Mouse (Mus musculus): ENCODE results near the gene Dcxr. TPM values are rescaled to one million over a fixed set of nuclear protein-coding genes. Genes with fewer than 3 reads are reported as not detected.

Dcxr gene
- polyA plus RNA-seq, 2 experiments: 18.5 to 21.8 TPM

GRCm38 (mm10) chr11:120747974-120748373 lies 20.9 kb upstream of the Dcxr start:
- DNase-seq (ENCODE audit: low spot score): no peak
- no peak for ATAC-seq (ENCODE audit: low FRiP score, low read depth)
- WGBS: 39% methylated on average over 4 of the region's 4 CpGs
- no peaks in the 10 kb centered on the region for H3K4me1 ChIP-seq (ENCODE audit: control insufficient read depth, insufficient read depth, low read length)
- no peaks in the 10 kb centered on the region for H3K36me3 ChIP-seq (ENCODE audit: control insufficient read depth, insufficient read depth, low read length)
- H3K9ac ChIP-seq (ENCODE audit: low read depth, low read length, severe bottlenecking): no peak overlapping the region
- H3K4me3 ChIP-seq (replicated peaks; ENCODE audit: low read length): no peak overlapping the region
- TF ChIP-seq POLR2A (IDR thresholded peaks at IDR 0.05; ENCODE audit: borderline replicate concordance, extremely low read depth, insufficient read depth, insufficient read length): no peak
- no peak overlapping the region for H3K4me2 ChIP-seq (replicated peaks; ENCODE audit: low read depth, low read length, severe bottlenecking)
- no peaks in the 10 kb centered on the region for H3K9me3 ChIP-seq (ENCODE audit: control insufficient read depth, low read length)
- H3K27ac ChIP-seq (replicated peaks; ENCODE audit: low read depth, low read length): no peak overlapping the region
- H3K27me3 ChIP-seq (ENCODE audit: control insufficient read depth, insufficient read depth, low read length): no peaks in the 10 kb centered on the region

- H3K36me3 ChIP-seq (ENCODE audit: control insufficient read depth, insufficient read depth, low read length): no peaks in the 10 kb centered on the region
- no peak overlapping the region for H3K9ac ChIP-seq (ENCODE audit: low read depth, low read length, severe bottlenecking)
- TF ChIP-seq POLR2A (IDR thresholded peaks at IDR 0.05; ENCODE audit: borderline replicate concordance, extremely low read depth, insufficient read depth, insufficient read length): no peak
- ATAC-seq (ENCODE audit: low FRiP score, low read depth) (no peak), DNase-seq (ENCODE audit: low spot score) (no peak)
- no peak overlapping the region for H3K4me3 ChIP-seq (replicated peaks; ENCODE audit: low read length)
- H3K27me3 ChIP-seq (ENCODE audit: control insufficient read depth, insufficient read depth, low read length): no peaks in the 10 kb centered on the region
- 67% methylated on average over 7 of the region's 7 CpGs for WGBS
- H3K9me3 ChIP-seq (ENCODE audit: control insufficient read depth, low read length): no peaks in the 10 kb centered on the region
- H3K27ac ChIP-seq (replicated peaks; ENCODE audit: low read depth, low read length): no peak overlapping the region
- no peak overlapping the region for H3K4me2 ChIP-seq (replicated peaks; ENCODE audit: low read depth, low read length, severe bottlenecking)
- no peaks in the 10 kb centered on the region for H3K4me1 ChIP-seq (ENCODE audit: control insufficient read depth, insufficient read depth, low read length)
Observed at GRCm38 (mm10) chr11:120744121-120744701, 17.1 kb upstream of the Dcxr start.

GRCm38 (mm10) chr11:120740981-120741380 lies 13.9 kb upstream of the Dcxr start:
- H3K4me1 ChIP-seq (ENCODE audit: control insufficient read depth, insufficient read depth, low read length): no peaks in the 10 kb centered on the region
- DNase-seq (ENCODE audit: low spot score) (no peak), ATAC-seq (ENCODE audit: low FRiP score, low read depth) (no peak)
- no peaks in the 10 kb centered on the region for H3K27me3 ChIP-seq (ENCODE audit: control insufficient read depth, insufficient read depth, low read length)
- no peak for TF ChIP-seq POLR2A (IDR thresholded peaks at IDR 0.05; ENCODE audit: borderline replicate concordance, extremely low read depth, insufficient read depth, insufficient read length)
- 89% methylated on average over 5 of the region's 5 CpGs for WGBS
- no peak overlapping the region for H3K27ac ChIP-seq (replicated peaks; ENCODE audit: low read depth, low read length)
- H3K9me3 ChIP-seq (ENCODE audit: control insufficient read depth, low read length): no peaks in the 10 kb centered on the region
- H3K36me3 ChIP-seq (ENCODE audit: control insufficient read depth, insufficient read depth, low read length): no peaks in the 10 kb centered on the region
- H3K4me2 ChIP-seq (replicated peaks; ENCODE audit: low read depth, low read length, severe bottlenecking): no peak overlapping the region
- no peak overlapping the region for H3K4me3 ChIP-seq (replicated peaks; ENCODE audit: low read length)
- H3K9ac ChIP-seq (ENCODE audit: low read depth, low read length, severe bottlenecking): no peak overlapping the region

- Histone ChIP-seq H3K9me3 (ENCODE audit: control insufficient read depth, low read length) (no peaks in the 10 kb centered on the region), H3K4me3 (replicated peaks; ENCODE audit: low read length) (no peak overlapping the region), H3K4me2 (replicated peaks; ENCODE audit: low read depth, low read length, severe bottlenecking) (no peak overlapping the region), H3K4me1 (ENCODE audit: control insufficient read depth, insufficient read depth, low read length) (peaks cover 9% of the 10 kb centered on the region; the same call in 1 of the 2 replicates), H3K36me3 (ENCODE audit: control insufficient read depth, insufficient read depth, low read length) (no peaks in the 10 kb centered on the region), H3K27me3 (ENCODE audit: control insufficient read depth, insufficient read depth, low read length) (no peaks in the 10 kb centered on the region), H3K27ac (replicated peaks; ENCODE audit: low read depth, low read length) (no peak overlapping the region), H3K9ac (ENCODE audit: low read depth, low read length, severe bottlenecking) (no peak overlapping the region)
- DNase-seq (ENCODE audit: low spot score) (no peak), ATAC-seq (ENCODE audit: low FRiP score, low read depth) (no peak)
- TF ChIP-seq POLR2A (IDR thresholded peaks at IDR 0.05; ENCODE audit: borderline replicate concordance, extremely low read depth, insufficient read depth, insufficient read length): no peak
- WGBS: 75% methylated on average over 6 of the region's 6 CpGs
Observed at GRCm38 (mm10) chr11:120736424-120736823, 9.3 kb upstream of the Dcxr start.

GRCm38 (mm10) chr11:120733521-120733920 lies 6.4 kb upstream of the Dcxr start:
- no peaks in the 10 kb centered on the region for H3K9me3 ChIP-seq (ENCODE audit: control insufficient read depth, low read length)
- whole genome bisulfite sequencing: 48% methylated on average over 6 of the region's 6 CpGs
- no peaks in the 10 kb centered on the region for H3K27me3 ChIP-seq (ENCODE audit: control insufficient read depth, insufficient read depth, low read length)
- no peaks in the 10 kb centered on the region for H3K36me3 ChIP-seq (ENCODE audit: control insufficient read depth, insufficient read depth, low read length)
- TF ChIP-seq POLR2A (IDR thresholded peaks at IDR 0.05; ENCODE audit: borderline replicate concordance, extremely low read depth, insufficient read depth, insufficient read length): no peak
- H3K4me3 ChIP-seq (replicated peaks; ENCODE audit: low read length): no peak overlapping the region
- ATAC-seq (ENCODE audit: low FRiP score, low read depth) (no peak), DNase-seq (ENCODE audit: low spot score) (no peak)
- H3K4me2 ChIP-seq (replicated peaks; ENCODE audit: low read depth, low read length, severe bottlenecking): no peak overlapping the region
- no peak overlapping the region for H3K27ac ChIP-seq (replicated peaks; ENCODE audit: low read depth, low read length)
- peaks cover 9% of the 10 kb centered on the region; the same call in 1 of the 2 replicates for H3K4me1 ChIP-seq (ENCODE audit: control insufficient read depth, insufficient read depth, low read length)
- no peak overlapping the region for H3K9ac ChIP-seq (ENCODE audit: low read depth, low read length, severe bottlenecking)

Data from limb, embryonic 14.5 days (tissue).